Mouse (Mus musculus) lung, postnatal 36 days (tissue): ENCODE results near the gene Pgc.
A peak's percentile ranks its signal among the peaks of the same experiment; 100 is the strongest.

Source experiments
- DNase-seq: peaks from one replicate; pipeline ENCODE4 v3.0.0; 2022; ENCODE audit warnings: mixed read lengths

Pgc gene

GRCm38 (mm10) chr17:47708972-47709371, 17.7 kb upstream of the Pgc start:
- no peak for DNase-seq

DNA sequence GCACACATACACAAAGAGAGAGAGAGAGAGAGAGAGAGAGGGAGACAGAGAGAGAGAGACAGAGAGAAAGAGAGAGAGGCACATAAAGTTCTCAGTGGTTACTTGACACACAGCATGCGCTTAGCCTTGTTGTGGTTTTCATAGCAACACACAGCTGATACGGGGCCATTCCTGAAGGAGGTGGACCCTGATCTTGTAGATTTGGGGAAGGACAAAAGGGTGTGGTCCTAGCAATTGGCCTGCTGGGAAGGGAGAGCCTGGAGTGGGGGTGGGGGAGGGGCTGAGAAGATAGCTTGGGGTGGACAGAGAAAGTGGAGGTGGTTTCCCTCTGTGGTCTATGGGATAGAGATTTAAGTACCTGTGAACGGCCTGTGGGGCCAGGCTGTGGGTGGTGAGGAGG, 16.6 kb upstream of the Pgc start:
- no peak for DNase-seq

- DNase-seq: no peak
Observed at GRCm38 (mm10) chr17:47711883-47712282, 14.8 kb upstream of the Pgc start.

DNA sequence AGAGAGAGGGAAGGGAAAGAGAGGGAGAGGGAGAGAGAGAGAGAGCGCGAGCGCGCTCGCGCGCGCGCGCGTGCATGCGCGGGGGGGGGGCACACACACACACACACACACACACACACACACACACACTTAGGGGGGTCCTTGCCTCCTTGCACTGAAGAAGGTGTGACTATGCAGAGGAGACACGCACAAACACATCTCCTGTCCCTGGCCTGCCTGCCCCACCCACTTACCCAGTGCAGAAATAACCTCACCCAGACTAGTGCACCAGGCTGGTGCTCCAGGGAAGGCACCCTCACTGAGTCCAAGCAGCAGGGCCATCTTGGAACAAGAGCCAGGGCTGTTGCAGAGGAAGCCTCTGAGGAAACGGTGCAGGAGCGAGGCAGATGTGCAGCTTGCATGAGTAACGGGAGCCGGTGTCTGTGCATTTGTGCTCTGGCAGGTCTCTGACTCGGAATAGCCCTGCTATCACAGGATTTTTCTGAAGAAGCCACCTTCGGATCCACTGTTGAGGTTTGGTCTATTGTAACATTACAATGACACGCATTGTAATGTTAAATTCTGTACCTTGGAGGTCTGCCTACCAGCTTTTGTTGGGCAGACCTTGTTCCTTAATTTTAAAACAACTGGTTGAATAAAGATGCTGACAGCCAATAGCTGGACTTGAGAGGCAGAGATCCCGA, 13.6 kb upstream of the Pgc start:
- no peak for DNase-seq

DNA sequence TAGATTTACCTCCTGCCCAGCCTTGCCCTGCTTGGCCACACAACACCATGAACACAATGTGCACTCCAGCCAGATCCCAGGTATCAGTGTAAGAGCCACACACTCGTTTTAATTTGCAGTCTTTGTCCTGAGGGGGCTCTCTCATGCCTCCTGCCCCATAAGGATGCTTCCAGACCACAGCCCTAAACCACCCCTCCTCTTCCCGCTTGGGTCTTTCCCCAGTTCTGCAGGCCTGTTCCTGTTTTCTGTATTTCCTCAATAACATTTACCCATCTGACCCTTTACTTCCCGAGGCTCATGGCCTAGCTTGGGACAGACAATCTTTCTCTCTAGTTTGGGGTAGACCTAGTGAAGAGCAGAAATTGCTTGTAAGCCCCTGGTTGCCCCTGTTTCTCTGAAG, 11.6 kb upstream of the Pgc start:
- no peak for DNase-seq

- no peak for DNase-seq
Observed at GRCm38 (mm10) chr17:47721183-47721582, 5.5 kb upstream of the Pgc start.

DNA sequence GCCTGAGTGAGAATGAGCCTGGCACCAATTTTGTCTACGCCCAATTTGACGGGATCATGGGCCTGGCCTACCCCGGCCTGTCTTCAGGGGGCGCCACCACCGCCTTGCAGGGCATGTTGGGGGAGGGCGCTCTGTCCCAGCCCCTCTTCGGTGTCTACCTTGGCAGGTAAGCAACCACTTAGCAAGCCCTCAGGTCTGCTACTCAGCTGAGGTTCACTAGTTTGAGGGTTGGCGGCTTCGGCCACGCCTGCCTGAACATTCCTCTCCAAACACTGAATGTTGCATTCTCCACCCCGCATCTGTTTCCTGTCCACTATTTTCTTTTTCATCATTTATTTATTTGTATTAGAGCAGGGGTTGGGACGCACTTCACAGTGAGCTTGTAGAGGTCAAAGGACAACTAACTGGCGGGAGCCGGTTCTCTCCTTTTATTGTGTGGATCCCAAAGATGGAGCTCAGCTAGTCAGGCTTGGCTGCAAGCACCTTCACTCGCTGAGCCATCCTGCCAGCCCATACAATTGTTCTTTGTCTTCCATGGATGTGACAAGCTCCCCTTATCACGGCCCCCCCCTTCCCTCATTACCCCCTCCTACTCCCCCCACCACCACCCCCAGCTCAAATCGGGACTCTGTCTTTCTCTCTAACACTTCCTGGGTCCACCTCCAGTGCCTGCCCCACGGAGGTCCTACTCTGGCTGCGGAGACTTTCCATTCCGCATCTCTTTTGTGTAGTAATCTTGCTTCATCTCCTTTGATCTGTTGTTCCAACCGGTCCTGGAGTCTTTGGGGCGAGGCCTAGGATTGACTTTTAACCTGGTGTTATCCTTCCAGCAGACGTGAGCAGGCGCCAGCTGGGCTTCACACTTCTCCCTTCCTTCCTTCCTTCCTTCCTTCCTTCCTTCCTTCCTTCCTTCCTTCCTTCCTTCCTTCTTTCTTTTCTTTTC, 4.3 kb downstream of the Pgc start:
- peak; percentile 59 for DNase-seq

DNA sequence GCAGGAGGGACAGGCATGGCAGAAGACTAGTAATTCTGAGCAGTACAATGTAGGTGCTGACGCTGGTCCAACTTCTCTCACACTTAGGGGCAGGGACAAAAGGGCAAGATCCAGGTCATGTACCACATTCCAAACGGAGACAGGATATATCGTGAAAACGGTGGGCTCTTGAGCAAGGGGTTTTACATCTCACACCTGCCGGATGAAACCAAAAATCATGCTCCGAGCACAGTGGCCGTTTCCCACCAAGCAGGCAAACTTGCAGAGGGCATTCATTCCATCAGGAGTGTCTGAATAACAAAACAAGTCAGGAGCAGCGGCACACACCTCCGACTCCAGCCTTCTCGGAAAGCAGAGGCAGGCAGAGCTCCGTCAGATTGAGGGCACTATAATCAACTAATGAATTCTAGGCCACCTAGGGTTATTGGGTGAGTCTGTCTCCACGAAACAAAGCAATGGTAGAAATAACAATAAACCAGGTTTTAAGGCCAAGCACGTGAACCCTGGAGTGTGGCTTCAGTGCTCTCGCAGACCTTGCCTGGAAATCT, 9.0 kb downstream of the Pgc start:
- DNase-seq: no peak

GRCm38 (mm10) chr17:47736856-47737255, 10.2 kb downstream of the Pgc start, which contains the start of gene Tfeb:
TSS of gene Tfeb (plus strand) at chr17:47737030.
- DNase-seq: peak; percentile 98

DNA sequence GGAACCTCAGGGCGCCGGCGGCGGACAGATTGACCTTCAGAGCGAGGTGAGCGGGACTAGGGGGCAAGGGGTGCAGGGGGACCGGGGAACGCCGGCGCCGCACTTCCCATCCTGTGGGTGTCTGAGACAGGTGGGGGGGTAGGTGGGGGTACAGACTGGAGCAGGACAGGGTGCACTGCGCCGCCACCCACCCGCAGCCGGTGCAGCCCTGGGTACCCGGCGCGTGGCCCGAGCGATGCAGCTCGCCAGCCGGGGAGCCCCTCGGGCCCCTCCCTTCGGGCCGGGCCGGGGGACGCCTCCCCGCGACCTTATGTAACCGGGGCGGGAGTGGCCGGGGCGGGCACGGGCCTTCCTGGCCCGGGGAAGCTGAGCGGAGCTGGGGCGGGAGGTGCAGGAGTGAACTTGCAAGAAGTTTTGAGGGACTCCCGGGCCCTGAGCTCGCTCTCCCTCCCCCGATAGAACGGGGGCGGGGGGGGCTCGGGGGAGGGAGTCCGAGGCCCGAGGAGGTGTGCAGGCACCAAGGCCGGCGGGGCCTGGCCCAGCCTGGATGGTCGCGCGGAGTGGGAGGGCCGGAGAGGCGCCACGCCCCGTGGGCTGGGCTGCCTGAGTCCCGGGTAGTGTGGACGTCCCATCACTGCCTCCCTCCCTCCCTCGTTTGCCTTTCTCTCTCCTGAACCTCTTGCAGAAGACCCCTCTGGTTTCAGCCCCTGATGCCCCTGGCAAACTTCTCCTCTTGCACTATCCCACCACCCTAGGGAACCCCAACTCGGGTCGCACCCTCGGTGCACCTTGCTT, 10.8 kb downstream of the Pgc start:
- peak; percentile 97 for DNase-seq

DNA sequence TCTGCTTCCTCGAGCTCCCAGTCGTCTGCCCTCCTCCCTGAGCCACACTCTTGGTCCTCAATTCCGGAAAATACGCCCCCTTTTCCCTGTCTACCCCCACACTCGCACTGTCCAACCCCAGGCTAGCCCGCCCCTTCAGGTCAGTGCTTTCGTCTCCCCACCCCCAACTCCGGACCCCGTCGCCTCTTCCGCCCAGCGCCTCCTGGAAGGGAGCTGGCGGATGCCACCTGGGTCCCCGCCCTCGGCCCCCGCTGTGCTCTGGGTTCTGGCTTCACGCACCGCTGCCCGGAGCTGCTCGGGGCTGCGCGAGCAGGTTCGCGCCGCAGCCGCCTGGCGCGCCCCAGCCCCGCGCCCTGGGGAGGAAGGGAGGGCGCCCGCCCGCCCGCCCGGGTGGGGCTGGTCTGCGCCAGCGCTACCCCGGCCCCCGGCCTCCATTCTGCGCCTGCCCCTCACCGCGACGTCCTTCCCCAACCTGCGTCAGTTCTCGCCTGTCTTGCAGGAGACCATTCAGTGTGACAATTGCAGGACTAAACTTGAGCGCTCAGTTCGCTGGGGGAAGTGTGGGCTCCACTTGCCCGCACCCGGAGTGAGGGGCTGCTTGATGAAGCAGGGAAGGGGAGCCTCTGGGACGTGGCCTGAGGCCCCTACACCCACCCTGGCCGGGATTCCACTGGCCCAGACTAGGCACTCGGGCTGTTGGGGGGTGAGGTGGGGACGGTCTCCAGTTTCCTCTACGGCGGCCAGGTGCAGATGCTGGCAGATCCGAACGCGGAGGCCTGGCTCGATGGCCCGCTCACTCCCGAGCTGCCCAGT, 11.6 kb downstream of the Pgc start:
- DNase-seq: peak; percentile 56

GRCm38 (mm10) chr17:47738879-47739798, 12.5 kb downstream of the Pgc start:
- peak; percentile 54 for DNase-seq

GRCm38 (mm10) chr17:47740186-47740585, 13.5 kb downstream of the Pgc start:
- no peak for DNase-seq

DNA sequence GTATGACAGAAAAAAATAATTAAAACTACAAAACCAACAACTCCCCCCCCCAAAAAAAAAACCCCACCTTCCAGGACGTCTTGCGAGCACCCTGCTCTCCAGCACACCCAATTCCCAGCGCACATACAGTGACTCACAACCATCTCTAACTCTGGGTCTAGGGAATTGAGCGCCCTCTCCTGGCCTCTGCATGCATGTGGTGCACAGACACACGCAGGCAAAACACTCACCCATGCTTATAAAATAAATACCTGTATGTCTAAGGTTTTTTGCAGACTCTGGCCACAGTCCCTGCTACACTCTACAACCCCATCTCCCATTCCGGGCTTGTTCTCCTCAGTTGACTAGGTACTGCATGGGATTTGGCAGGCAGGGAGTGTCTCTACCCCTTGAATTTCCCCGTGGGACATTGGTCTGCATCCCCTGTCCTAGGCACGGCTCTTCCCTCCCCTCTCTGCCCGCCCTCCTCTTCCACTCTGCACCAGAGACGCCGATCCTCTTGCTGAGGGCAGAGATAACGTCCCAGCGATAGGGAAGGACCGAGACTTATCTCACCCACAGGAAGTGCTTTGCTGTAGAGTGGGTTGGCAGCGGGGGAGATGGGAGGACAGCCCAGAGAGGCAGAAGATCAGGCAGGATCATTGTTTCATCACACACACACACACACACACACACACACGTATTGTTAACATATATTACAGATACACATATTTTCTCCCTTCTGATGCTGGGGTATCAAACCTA, 16.5 kb downstream of the Pgc start:
- DNase-seq: peak; percentile 51

DNA sequence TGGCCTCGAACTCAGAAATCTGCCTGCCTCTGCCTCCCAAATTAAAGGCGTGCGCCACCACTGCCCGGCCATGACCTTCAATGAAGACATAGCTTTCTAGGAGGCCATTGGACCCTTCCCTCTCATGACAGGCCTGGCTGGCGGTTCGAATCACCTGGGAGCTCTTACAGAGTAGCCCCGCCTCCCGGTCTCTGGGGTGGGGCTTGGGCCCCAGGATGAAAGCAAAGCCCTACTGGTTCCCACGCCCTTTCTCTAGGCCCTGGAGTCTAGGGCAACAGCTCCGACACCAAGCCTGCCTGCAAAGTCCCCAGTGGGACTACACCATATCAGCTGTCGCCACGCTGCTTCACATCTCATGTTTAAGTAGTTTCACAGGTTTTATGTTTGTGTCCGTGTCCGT, 17.4 kb downstream of the Pgc start:
- no peak for DNase-seq

DNA sequence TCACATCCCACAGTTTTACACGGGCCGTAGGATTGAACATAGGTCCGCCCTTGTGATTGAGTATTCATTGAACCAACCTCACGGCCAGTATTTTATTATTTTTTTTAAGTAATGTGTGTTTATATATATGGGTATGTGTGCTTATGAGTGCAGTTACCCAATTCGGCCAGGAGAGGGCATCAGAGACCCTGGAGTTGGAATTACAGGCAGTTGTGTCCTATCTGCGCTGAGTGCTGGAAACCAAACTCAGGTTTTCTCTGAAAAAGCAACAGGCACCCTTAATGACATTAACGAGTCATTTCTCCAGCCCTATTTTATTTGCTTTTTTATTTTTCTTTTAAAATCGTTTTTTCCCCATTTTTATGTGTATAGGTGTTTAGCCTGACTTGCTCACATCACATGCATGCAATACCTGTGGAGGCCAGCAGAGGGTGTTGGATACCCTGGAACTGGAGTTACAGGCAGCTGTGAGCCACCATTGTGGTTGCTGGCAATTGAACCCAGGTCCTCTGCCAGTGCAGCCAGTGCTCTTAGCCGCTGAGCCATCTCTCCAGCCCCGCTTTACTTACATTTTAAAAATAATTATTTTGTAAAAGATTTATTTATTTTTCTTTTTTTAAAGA, 18.2 kb downstream of the Pgc start:
- peak; percentile 55 for DNase-seq

GRCm38 (mm10) chr17:47748791-47749553, 22.3 kb downstream of the Pgc start:
- DNase-seq: peak; percentile 73

- DNase-seq: no peak
Observed at GRCm38 (mm10) chr17:47749626-47750025, 23.0 kb downstream of the Pgc start.

DNA sequence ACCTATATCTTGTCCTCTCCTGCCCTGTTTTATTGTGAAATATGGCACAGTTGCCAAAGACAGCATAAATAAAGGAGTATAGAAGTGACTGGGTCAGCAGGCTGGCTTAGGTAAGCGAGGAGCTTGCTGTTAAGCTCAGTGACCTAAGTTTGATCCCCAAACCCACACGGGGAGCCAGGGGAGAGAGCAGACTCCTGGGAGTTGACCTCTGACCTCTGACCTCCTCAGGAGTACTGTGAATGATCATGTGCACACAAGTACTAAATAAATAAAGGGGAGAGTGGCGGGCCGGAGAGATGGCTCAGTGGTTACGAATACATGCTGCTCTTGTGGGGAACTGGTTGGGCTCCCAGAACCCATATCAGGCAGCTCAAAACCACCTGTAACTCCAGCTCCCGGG, 23.5 kb downstream of the Pgc start:
- no peak for DNase-seq
